Mouse (Mus musculus) neural tube, postnatal 0 days (tissue): Measurements from ENCODE around the gene Cpa2. TPM values are rescaled to one million over a fixed set of nuclear protein-coding genes. Genes with fewer than 3 reads are reported as not detected.

Source experiments
- polyA plus RNA-seq: library from polyadenylated mRNA; unstranded; fragments of >200 nt; fragmentation: Nextera tagmentation; extraction: Ambion mirVana; gene quantifications from 2 replicates; pipeline ENCODE4 v1.2.1, GENCODE M21; 2015

Cpa2 gene
- 14.9 and 18.2 TPM in 2 replicates for polyA plus RNA-seq

GRCm38 (mm10) chr6:30541009-30541799 lies at the start of gene Cpa2:
Gene Cpa2, plus strand, starts transcription at chr6:30541582.

GRCm38 (mm10) chr6:30509265-30510239 lies 31.8 kb upstream of the Cpa2 start, which contains the start of the genes Tmem209 and Ssmem1:
Gene Tmem209, minus strand, starts transcription at chr6:30509783.
Gene Ssmem1, plus strand, starts transcription at chr6:30509849.

GRCm38 (mm10) chr6:30568069-30568468 lies 26.7 kb downstream of the Cpa2 start, which contains the start of gene Cpa4:
Gene Cpa4, plus strand, starts transcription at chr6:30568369.

GRCm38 (mm10) chr6:30610710-30611109 lies 69.3 kb downstream of the Cpa2 start, which contains the start of gene Cpa5:
Gene Cpa5, plus strand, starts transcription at chr6:30611010.

Other genes with a start within 250 kb of the Cpa2 start
- 43.2 TPM in 2 replicates for gene Ube2h, start 237.0 kb upstream of the Cpa2 start, polyA plus RNA-seq
- gene Zc3hc1, start 150.6 kb upstream of the Cpa2 start, polyA plus RNA-seq, result 47.6 and 48.0 TPM in 2 replicates
- gene Klhdc10, start 139.7 kb upstream of the Cpa2 start, polyA plus RNA-seq, result 22.4 and 25.4 TPM in 2 replicates
- 15.8 and 17.2 TPM in 2 replicates for gene Tmem209, start 31.8 kb upstream of the Cpa2 start, polyA plus RNA-seq
- gene Ssmem1, start 31.7 kb upstream of the Cpa2 start, polyA plus RNA-seq, result 0.28 TPM in 1 of 2 replicates, not detected in the other
- 0.34 and 0.42 TPM in 2 replicates for gene Cpa4, start 26.8 kb downstream of the Cpa2 start, polyA plus RNA-seq
- not detected in 2 replicates for gene Cpa5, start 69.4 kb downstream of the Cpa2 start, polyA plus RNA-seq
- gene Cpa1, start 97.6 kb downstream of the Cpa2 start, polyA plus RNA-seq, result 0.43 and 0.46 TPM in 2 replicates
- gene Cep41, start 152.2 kb downstream of the Cpa2 start, polyA plus RNA-seq, result 5.1 and 6.9 TPM in 2 replicates
- gene Mest, start 182.0 kb downstream of the Cpa2 start, polyA plus RNA-seq, result 192 and 248 TPM in 2 replicates